Mouse (Mus musculus) erythroid progenitor cell, adult 5-6 weeks (primary cell): Measurements from ENCODE around the gene Tgfb3. TPM values are rescaled to one million over a fixed set of nuclear protein-coding genes. Genes with fewer than 3 reads are reported as not detected.

Experiments used
- ATAC-seq: replicated peaks from 2 replicates; pipeline ENCODE4 v1.8.0; 2016; ENCODE audit warnings: moderate number of reproducible peaks, mild to moderate bottlenecking, moderate TSS enrichment, inconsistent platforms; ENCODE audit not compliant: poor library complexity, low FRiP score, severe bottlenecking
- total RNA-seq, 2 experiments: library from RNA; stranded (forward) in 1 of 2; stranded (reverse) in 1 of 2; fragments of 150-400 nt in 1 of 2; fragments of 186-747, 209-891 nt in 1 of 2; gene quantifications; 2 replicates each; pipeline versions ENCODE4 v1.2.3 to v1.2.4; 2015 to 2017; ENCODE audit warnings: low replicate concordance in 2 of 2

Tgfb3 gene
- total RNA-seq, 2 experiments from 2014 or later = not detected

GRCm38 (mm10) chr12:86082481-86083012 is 3.7 kb upstream of the Tgfb3 start, which contains the start of gene Ift43:
Ift43 (plus strand) TSS chr12:86082541.
- ATAC-seq = no peak

DNA sequence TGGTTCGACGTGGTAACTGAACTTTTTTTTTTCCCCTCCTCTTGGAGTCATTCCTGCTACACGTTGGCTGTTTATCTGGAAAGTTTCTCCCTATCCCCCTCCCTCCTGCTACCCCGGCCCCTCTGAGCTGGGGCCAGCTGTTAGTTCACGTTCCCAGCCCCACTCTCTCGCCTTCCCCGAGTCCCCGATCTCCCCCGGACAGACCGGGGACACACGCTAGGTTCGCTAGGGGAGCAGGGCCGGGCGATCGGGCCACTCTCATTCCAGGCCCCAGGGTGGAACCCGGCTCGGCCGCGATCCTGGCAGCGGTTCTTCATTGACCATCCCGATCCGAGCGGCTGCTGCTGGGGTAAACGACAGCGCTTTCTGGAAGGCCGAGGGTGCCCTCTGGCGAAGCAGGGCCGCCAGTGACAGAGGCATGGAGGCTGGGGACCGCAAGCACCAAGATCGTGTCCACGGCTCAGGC is 394 bp upstream of the Tgfb3 start:
- no peak; the same call in 1 of the 2 replicates for ATAC-seq

GRCm38 (mm10) chr12:86078176-86078552 is 677 bp downstream of the Tgfb3 start:
- ATAC-seq = no peak

- ATAC-seq = no peak
Observed at GRCm38 (mm10) chr12:86077736-86078135, 1.1 kb downstream of the Tgfb3 start.

DNA sequence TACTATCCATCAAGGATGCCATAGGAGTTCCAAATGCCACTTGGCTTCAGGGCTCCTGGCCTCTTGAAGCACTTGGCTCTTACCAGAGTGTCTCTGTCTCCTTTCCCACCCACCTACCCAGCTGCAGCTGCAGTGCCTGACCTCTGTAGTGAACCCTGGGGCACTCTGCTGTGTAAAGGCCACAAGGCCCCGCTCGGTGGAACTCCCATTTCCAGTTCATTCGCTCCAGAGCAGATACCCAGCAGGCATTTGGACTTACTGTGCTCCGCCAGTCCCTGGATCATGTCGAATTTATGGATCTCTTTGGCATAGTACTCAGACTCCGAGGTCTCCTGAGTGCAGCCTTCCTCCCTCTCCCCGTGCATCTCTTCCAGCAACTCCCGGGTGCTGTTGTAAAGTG is 1.5 kb downstream of the Tgfb3 start:
- ATAC-seq = no peak

GRCm38 (mm10) chr12:86076321-86076901 is 2.4 kb downstream of the Tgfb3 start:
- no peak for ATAC-seq

DNA sequence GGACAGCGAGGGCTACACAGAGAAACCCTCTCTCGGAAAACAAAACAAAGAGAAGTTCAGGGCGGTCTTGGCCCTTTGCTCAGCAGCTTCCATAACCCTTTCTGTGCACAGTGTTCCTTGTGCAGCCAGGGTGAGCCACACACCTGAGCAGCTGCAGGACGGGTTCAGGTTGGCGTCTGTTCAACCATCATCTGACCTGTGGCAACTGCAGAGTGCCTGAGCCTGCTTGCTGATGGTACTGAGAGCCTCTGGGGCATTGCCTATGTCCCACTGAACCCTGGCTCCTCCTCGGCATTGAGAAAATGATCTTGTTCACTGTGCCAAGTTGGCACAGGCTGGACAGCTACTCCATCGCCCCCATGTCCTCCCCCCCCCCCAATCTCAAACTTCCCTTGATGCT is 3.5 kb downstream of the Tgfb3 start:
- no peak for ATAC-seq

- no peak for ATAC-seq
Observed at GRCm38 (mm10) chr12:86074681-86075080, 4.2 kb downstream of the Tgfb3 start.

- no peak for ATAC-seq
Observed at GRCm38 (mm10) chr12:86071432-86071831, 7.4 kb downstream of the Tgfb3 start.

- no peak for ATAC-seq
Observed at GRCm38 (mm10) chr12:86064796-86065195, 14.0 kb downstream of the Tgfb3 start.

DNA sequence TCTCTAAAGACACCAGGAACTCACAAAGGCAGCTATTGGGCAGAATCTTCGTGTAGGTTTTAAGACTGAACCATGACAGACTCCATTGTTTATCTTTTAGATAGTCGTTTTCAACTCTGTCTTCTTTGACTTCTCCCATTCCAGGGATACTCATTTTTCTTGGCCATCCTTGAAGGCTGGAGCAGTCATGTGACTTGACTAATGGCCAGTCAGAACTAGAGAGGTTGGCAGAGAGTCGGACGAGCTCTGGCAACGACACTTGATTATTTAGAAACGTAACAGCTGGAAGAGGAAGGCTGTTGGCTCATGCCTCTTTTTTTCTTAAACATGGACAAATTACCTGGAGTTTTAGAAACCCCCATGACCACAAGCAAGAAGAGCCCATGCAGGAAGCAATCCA is 19.5 kb downstream of the Tgfb3 start:
- no peak for ATAC-seq

DNA sequence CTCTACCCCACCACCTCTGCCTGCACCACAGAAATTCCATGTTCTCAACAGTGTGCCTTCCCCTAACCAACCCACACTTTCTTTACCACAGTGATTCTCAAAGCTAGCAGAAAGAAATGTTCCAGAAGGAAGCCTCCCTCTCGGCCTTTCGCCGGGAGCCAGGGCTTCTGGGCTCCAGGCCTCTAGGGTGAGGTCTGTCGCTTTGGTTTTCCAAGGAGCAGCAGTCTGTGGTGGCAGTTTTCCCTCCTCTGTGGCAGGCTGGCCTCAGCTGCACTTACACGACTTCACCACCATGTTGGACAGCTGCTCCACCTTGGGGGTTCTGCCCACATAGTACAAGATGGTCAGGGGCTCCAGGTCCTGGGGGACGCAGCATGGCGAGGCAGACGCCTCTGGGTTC is 21.3 kb downstream of the Tgfb3 start:
- ATAC-seq = no peak

GRCm38 (mm10) chr12:86056976-86057375 is 21.9 kb downstream of the Tgfb3 start:
- ATAC-seq = no peak

GRCm38 (mm10) chr12:86055306-86055705 is 23.5 kb downstream of the Tgfb3 start:
- ATAC-seq = no peak

GRCm38 (mm10) chr12:86051477-86051876 is 27.4 kb downstream of the Tgfb3 start:
- ATAC-seq = no peak

DNA sequence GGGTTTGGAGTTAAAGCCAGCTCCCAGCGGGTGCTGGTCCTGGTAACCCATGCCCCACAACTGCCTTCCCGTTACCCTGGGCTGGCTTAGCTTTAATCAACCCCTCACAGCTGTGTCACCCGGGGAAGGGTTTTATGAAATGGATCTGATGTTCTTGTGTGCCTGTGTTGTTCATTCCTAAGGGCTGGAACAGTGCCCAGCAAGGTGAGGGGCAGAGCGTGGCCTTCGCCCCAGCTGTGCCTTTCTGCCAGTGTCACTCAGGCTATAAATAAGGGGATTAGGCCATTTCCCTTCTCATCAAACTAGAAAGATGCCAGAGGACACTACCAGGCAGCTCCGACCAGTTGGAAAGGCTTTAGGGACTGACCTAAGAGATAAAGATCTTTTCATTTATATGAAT is 29.0 kb downstream of the Tgfb3 start:
- ATAC-seq = no peak

DNA sequence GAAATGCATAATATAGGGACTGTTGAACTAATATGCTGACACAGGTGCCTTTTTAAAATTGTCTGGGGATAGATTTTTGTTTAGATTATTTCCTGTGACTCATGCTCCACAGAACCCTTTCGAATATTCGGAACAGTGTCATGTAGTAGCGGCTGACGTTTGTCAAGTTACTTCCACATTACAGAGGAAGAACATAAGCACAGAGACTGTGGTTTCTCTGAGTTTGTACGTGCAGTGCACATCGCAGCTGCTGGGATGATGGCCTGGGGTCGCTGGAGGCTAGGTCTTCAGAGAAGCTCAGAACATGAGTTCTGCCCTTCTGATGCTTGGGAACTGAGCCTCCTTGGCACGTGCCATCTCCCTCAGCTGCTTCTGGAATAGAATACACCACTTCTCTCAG is 31.5 kb downstream of the Tgfb3 start:
- no peak for ATAC-seq

DNA sequence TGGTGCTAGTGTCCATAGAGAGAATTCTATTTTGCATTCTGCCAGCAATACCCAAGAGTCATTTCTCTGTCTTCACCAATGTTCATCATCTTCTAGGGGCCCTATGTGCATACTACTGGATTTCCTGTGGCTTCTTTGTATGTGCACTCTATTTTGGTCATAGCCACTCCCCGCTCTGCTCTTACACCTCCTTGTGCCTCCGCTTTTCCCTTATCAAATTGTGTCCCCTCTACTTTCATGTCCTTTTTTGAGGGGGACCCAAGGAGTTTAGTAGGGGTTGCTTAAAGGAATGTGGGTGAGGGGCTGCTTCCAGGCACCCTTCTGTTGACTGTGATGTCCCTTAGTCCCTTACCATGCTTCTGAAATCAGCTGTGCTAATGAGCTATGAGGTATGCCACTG is 32.1 kb downstream of the Tgfb3 start:
- no peak for ATAC-seq

GRCm38 (mm10) chr12:86046141-86046540 is 32.7 kb downstream of the Tgfb3 start:
- ATAC-seq = no peak

DNA sequence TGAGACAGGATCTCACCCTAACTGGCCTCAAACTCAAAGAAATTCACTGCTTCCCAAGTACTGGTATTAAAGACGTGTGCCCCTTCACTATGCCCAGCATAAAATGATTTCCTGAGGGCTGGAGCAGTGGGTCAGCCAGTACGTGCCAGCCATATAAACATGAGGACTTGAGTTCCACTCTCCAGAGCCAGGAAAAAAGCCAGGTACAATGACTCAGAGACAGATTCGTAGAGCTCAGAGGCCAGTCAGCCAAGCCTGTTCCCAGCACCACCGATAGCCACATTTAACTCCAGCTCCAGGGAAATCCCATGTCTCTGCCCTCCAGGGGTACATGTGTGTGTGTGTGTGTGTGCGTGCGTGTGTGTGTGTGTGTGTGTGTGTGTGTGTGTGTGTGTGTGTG is 39.1 kb downstream of the Tgfb3 start:
- ATAC-seq = no peak

DNA sequence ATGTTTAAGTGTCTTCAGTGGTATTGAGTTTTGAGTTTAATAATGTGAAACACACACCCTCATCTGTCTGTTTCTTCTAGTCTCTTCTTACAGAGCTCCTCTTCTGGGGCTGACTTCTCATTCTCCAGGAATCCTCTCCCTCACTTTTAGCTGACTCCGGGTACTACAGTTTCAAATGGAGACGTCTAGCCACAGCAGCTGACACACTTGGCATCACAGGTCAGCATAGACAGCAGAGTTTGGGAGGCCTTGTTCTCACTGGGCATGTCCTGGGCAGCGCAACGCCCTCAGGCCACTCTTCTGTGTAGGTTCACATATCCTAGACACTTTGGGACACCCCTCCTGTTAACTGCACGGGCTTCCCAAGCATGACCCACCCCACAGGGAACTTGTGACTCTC is 39.8 kb downstream of the Tgfb3 start:
- ATAC-seq = no peak
